Mouse (Mus musculus) thymus, postnatal 0 days (tissue): ENCODE data around the gene Polq. TPM values are rescaled to one million over a fixed set of nuclear protein-coding genes. Genes with fewer than 3 reads are reported as not detected.
A peak's percentile ranks its signal among the peaks of the same experiment; 100 is the strongest.

Experiments
- DNase-seq: peaks from one replicate; pipeline ENCODE4 v3.0.0-alpha.2; 2015; ENCODE audit warnings: low spot score
- polyA plus RNA-seq: library from polyadenylated mRNA; unstranded; fragments of >200 nt; fragmentation: Nextera tagmentation; extraction: Ambion mirVana; gene quantifications from 2 replicates; pipeline ENCODE4 v1.2.1, GENCODE M21; 2015

Polq gene
- polyA plus RNA-seq, result 4.7 and 6.8 TPM in 2 replicates

GRCm38 (mm10) chr16:37011061-37011921 is at the start of gene Polq:
Polq (plus strand) TSS chr16:37011786.
- DNase-seq, result peak; percentile 94

- DNase-seq, result no peak
Observed at GRCm38 (mm10) chr16:36963415-36963814, 48.2 kb upstream of the Polq start.

DNA sequence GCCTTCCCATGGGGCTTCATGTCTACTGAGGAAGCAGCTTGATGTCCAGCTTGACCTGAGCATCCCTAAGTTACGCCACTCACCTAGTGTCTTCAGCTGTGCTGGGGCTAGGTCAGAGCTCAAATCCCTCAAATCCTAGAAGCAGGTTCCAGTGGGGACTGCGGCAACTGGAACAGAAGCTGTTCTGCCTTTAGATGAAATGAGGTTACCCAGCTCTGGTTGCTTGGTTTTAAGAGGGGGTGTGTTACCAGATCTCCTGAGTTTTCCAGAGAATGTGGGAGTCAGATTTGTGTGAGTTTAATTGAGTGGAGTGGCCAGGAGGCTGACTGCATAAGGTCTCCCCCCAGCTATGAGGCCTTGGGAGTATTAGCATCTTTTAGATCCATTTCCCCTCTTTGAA is 32.5 kb upstream of the Polq start:
- no peak for DNase-seq

GRCm38 (mm10) chr16:36983796-36984195 is 27.8 kb upstream of the Polq start:
- no peak for DNase-seq

GRCm38 (mm10) chr16:36985636-36986042 is 25.9 kb upstream of the Polq start:
- DNase-seq, result peak; percentile 32

DNA sequence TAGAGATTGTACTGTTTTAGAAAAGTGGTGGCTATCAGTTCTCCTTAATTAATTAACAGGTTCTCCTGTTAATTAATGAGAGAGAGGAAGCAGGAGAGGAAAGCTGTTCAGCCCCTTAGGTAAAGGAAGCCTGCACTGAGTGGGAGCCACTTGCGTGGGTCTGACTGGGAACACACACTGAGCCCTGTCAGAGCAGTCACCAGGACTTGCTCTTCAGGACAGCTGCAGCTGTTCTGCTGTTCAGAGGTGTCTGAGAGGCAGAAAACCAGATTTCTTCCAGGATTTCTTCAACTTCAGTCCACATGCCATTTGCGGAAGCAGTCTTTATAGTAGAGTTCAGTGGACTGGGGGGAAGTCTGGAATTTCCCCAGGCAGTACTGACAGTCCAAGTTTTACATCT is 24.2 kb upstream of the Polq start:
- no peak for DNase-seq

GRCm38 (mm10) chr16:36988066-36988465 is 23.5 kb upstream of the Polq start:
- no peak for DNase-seq

DNA sequence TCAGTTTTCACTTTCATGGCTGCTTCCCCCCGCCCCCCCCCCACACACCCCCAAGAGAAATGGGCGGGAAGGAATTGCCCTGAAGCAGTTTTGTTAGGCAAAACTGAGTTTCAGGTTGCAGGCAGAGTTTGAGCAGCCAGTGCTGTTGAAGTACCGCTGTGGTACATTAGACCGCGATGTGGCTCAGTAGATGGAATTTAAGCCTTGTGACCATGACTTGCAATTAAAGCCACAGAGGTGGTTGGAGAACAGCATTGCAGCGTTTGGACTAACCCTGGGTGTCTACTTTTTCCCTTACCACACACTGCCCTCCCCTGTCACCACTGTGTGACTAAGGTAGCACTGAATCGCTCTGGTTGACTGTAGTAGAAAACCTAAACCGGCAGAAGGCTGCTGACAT is 22.1 kb upstream of the Polq start:
- no peak for DNase-seq

- no peak for DNase-seq
Observed at GRCm38 (mm10) chr16:36989999-36990625, 21.5 kb upstream of the Polq start, which contains the start of gene Fbxo40. Fbxo40 (minus strand) TSS chr16:36990467.

DNA sequence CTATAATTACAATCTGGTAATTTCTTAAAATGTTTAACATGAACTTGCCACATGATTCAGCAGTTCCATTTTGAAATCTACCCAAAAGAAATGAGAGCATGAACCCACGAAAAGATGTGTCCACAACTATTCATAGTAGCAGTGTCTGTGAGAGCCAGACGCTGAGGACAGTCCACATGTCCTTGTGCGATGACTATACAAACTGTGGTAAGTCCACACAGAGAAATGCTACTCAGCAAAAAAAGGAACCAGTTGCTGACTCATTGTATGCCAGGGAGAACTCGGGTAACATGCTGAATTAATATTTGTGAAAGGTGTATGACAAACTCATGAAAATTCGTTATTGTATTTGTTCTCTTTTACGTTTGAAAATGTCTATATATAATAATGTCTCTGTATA is 13.9 kb upstream of the Polq start:
- DNase-seq, result no peak

DNA sequence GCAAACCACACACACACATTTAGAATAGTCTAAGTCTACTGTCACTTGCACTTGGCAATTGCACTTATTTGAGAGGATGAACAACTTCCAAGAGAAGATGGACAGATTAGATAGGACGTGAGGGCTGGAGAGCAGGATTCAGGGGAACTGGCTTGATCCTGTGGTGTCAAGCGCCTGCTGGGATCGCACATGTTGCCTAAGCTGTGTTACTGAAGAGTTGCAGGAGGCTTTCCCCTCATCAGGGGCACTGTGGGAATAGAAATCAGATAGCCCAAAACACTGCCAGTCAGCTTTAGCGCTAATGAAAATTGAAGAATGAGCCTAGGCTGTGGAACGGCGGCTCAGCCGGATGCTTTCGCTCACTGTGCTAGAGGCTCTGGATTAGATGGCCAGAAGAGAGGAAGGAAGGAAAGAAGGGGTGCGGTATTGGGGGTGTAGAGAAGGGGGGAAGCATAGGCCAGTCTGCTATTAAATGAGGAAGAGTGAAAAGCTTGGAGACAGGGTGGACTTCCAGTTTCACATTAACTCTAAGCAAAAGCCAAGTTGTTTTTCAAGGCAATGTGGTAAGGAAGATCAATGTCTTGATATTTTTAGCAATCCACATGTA is 12.1 kb upstream of the Polq start:
- no peak for DNase-seq

DNA sequence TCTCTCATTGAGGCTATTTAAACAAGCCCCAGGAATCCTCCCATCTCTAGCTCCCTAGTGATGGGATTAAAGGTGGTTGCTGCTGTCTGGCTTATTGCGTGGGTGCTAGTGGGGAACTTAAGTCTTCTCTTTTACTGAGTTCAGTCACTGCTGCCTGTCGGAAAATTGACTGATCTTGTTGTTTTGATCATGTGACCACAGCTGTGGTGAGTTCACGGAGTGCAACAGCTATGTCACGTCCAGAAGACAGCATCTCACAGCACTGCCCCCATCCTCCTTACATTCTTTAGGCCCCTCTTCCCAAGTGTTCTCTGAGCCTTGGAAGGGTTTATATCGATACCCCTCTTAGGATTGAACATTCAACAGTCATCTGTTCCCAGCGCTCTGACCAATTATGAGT is 2.3 kb upstream of the Polq start:
- DNase-seq, result no peak

- peak; percentile 68 for DNase-seq
Observed at GRCm38 (mm10) chr16:37010370-37010769, 1.2 kb upstream of the Polq start.

DNA sequence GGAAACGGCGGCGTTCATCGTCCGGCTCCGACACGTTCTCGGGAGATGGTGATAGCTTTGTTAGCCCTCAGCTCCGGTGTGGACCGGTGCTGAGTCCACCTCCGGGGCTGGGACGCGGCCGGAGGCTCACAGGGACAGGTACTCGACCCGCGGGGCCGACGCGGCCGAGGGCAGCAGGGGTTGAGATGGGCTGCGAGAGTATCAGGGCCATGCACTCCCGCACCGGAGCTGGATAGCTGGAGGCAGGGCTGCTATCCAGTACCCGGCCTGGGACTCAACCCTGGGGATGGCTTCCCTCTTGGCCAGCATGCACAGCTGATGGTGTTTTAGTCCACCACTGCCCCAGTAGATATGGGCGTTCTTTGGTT is 320 bp downstream of the Polq start:
- no peak for DNase-seq

DNA sequence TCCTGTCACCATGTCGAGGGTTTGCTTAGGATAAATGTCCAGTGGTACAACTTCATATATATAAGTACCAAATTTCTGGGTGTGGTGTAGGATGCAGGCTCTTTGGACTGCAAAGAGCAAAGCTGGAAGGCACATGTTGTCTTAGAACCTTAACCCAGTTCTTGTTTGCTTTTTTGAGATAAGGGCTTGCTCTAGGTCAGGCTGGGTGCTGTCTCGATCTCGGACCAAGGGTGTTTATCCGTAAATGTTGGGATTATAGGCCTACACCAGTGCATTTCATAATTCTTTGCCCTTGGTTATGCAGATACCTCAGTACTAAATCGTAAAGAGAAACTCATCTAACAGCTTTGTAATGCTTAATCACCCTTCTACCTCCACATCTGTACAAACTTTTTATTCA is 750 bp downstream of the Polq start:
- no peak for DNase-seq

- no peak for DNase-seq
Observed at GRCm38 (mm10) chr16:37027581-37027980, 16.0 kb downstream of the Polq start.

DNA sequence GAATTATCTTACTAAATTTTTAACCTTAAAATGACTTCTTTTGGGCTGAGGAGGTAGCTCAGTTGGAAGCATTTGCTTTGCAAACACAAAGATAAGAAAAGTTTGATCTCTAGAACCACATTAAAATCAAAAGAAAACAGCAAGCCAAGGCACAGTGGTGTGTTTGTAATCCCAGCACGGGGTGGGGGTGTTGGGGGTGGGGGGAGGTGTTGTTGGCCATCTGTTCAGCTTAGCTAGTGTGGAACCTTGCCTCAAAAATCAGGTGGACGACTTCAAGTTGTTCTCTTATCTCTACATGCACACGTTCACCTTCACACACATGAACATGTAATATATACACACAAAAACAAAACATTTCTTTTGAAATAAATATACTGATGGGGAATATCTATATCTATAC is 20.4 kb downstream of the Polq start:
- no peak for DNase-seq

DNA sequence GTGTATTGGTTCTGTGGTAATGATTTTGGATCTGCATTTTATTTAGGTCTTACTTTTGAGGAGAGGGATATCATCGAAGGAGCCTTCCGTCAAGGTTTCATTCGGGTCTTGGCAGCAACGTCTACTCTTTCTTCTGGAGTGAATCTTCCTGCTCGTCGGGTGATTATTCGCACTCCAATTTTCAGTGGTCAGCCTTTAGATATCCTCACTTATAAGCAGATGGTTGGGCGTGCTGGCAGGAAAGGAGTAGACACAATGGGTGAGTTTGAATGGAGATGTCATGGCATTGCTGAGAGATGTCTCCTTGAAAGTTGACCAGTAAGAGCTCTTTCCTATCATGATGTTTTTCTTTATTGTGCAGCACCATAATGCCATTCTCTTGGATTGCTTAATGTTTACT is 23.2 kb downstream of the Polq start:
- DNase-seq, result no peak

GRCm38 (mm10) chr16:37059631-37060030 is 48.0 kb downstream of the Polq start:
- no peak for DNase-seq

- no peak for DNase-seq
Observed at GRCm38 (mm10) chr16:37061261-37061660, 49.7 kb downstream of the Polq start.

DNA sequence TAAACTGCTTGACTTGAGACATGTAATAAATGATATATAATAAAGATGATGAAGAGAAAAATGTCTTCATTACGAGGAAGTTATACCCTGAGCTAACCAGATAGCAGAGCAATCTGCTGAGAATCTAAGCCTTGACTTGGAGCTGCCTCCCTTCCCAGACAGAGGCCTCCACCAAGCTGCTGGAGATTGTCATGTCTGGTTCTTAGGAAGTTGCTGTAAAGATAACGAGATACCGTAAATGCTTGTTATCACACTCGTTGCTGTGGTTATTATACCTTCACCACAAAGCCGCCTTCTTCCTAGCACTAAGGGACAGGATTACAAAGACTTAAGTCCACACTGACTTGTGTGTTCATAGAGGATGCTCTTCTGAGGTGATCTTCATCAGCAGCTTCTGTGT is 60.8 kb downstream of the Polq start:
- DNase-seq, result no peak

- no peak for DNase-seq
Observed at GRCm38 (mm10) chr16:37089648-37090047, 78.1 kb downstream of the Polq start.
